Mouse (Mus musculus) myocyte (in vitro differentiated cells): ENCODE data around the gene Dis3l2. TPM values are rescaled to one million over a fixed set of nuclear protein-coding genes. Genes with fewer than 3 reads are reported as not detected.

Experiments used
- H3K27me3 ChIP-seq: one replicate; pipeline ENCODE4 v1.6.1; 2011; ENCODE audit not compliant: control insufficient read depth, insufficient read depth, insufficient read length
- H3K36me3 ChIP-seq: one replicate; pipeline ENCODE4 v1.6.1; 2011; ENCODE audit not compliant: control insufficient read depth, insufficient read depth
- H3K4me2 ChIP-seq: one replicate; pipeline ENCODE4 v1.6.1; 2011; ENCODE audit warnings: low read depth, control low read depth
- H3K4me3 ChIP-seq: one replicate; pipeline ENCODE4 v1.5.1; 2011; ENCODE audit warnings: mild to moderate bottlenecking, control low read depth, moderate library complexity
- H3K79me2 ChIP-seq: one replicate; pipeline ENCODE4 v1.6.1; 2011; ENCODE audit not compliant: control insufficient read depth, insufficient read depth
- H3ac ChIP-seq: one replicate; pipeline ENCODE4 v1.6.1; 2011; ENCODE audit not compliant: control insufficient read depth, insufficient read length
- CEBPB ChIP-seq: IDR thresholded peaks from 2 replicates; pipeline ENCODE4 v1.6.1; 2011; ENCODE audit warnings: mild to moderate bottlenecking, moderate library complexity; ENCODE audit not compliant: poor library complexity, insufficient read depth, severe bottlenecking
- E2F4 ChIP-seq: IDR thresholded peaks from one replicate; pipeline ENCODE4 v1.6.1; 2011; ENCODE audit warnings: mild to moderate bottlenecking, control low read depth, moderate library complexity; ENCODE audit not compliant: insufficient read depth
- MAX ChIP-seq: IDR thresholded peaks from one replicate; pipeline ENCODE4 v1.6.1; 2011; ENCODE audit warnings: low read depth, mild to moderate bottlenecking, control low read depth
- MYOD1 ChIP-seq, 3 experiments: IDR thresholded peaks; one replicate each; pipeline ENCODE4 v1.6.1; 2011; ENCODE audit warnings: control low read depth in 2 of 3, low read depth in 2 of 3, mild to moderate bottlenecking in 2 of 3, moderate library complexity in 1 of 3; ENCODE audit not compliant: insufficient read length in 2 of 3, control insufficient read depth in 1 of 3
- MYOG ChIP-seq, 3 experiments: IDR thresholded peaks; one replicate each; pipeline ENCODE4 v1.6.1; 2011; ENCODE audit warnings: control low read depth in 2 of 3, low read depth in 2 of 3, mild to moderate bottlenecking in 2 of 3; ENCODE audit not compliant: insufficient read length in 2 of 3, control insufficient read depth in 1 of 3, insufficient read depth in 1 of 3
- POLR2A ChIP-seq: IDR thresholded peaks from one replicate; pipeline ENCODE4 v1.6.1; 2011; ENCODE audit warnings: low read depth, mild to moderate bottlenecking, control low read depth, moderate library complexity; ENCODE audit not compliant: insufficient read length
- POLR2AphosphoS2 ChIP-seq: IDR thresholded peaks from one replicate; pipeline ENCODE4 v1.6.1; 2011; ENCODE audit warnings: low read depth, control low read depth; ENCODE audit not compliant: insufficient read length
- REST ChIP-seq: IDR thresholded peaks from one replicate; pipeline ENCODE4 v1.6.1; 2011; ENCODE audit warnings: mild to moderate bottlenecking, control low read depth, moderate library complexity; ENCODE audit not compliant: insufficient read depth, insufficient read length
- SRF ChIP-seq: IDR thresholded peaks from one replicate; pipeline ENCODE4 v1.6.1; 2011; ENCODE audit warnings: low read depth; ENCODE audit not compliant: control insufficient read depth, insufficient read length
- TCF12 ChIP-seq: IDR thresholded peaks from one replicate; pipeline ENCODE4 v1.6.1; 2011; ENCODE audit warnings: mild to moderate bottlenecking, control low read depth; ENCODE audit not compliant: poor library complexity, insufficient read depth, severe bottlenecking
- TCF3 ChIP-seq: IDR thresholded peaks from one replicate; pipeline ENCODE4 v1.6.1; 2011; ENCODE audit warnings: low read depth, control low read depth; ENCODE audit not compliant: insufficient read length
- USF1 ChIP-seq: IDR thresholded peaks from one replicate; pipeline ENCODE4 v1.6.1; 2011; ENCODE audit warnings: low read depth, mild to moderate bottlenecking, control low read depth, moderate library complexity
- polyA plus RNA-seq: library from polyadenylated mRNA; unstranded; fragments of >200 nt; fragmentation: generic; extraction: Trizol; gene quantifications from one replicate; pipeline ENCODE4 v1.2.1, GENCODE M21; 2012; ENCODE audit warnings: missing spikeins

Gene Dis3l2
- polyA plus RNA-seq, 1 experiment, result 13.7 TPM

GRCm38 (mm10) chr1:86925776-86926175, 222.2 kb downstream of the Dis3l2 start:
- no peaks in the 10 kb centered on the region for H3K79me2 ChIP-seq
- no peaks in the 10 kb centered on the region for H3K27me3 ChIP-seq
- H3K4me2 ChIP-seq, result no peak overlapping the region
- H3K36me3 ChIP-seq, result no peaks in the 10 kb centered on the region
- no peak overlapping the region for H3K4me3 ChIP-seq
- TF ChIP-seq MYOG (IDR thresholded peaks at IDR 0.05; ENCODE audit: control insufficient read depth in 1 of 3, insufficient read depth in 1 of 3, insufficient read length in 2 of 3, low read depth in 2 of 3), result no peak
- no peak for TF ChIP-seq TCF12
- no peak for TF ChIP-seq POLR2A
- TF ChIP-seq MAX, result no peak
- TF ChIP-seq CEBPB, result no peak
- TF ChIP-seq TCF3, result no peak
- TF ChIP-seq POLR2AphosphoS2, result no peak
- TF ChIP-seq SRF, result no peak
- no peak for TF ChIP-seq E2F4
- TF ChIP-seq USF1, result no peak
- no peak for TF ChIP-seq REST
- TF ChIP-seq MYOD1 (IDR thresholded peaks at IDR 0.05; ENCODE audit: control insufficient read depth in 1 of 3, insufficient read length in 2 of 3, low read depth in 2 of 3), result no peak
- no peak overlapping the region for H3ac ChIP-seq

DNA sequence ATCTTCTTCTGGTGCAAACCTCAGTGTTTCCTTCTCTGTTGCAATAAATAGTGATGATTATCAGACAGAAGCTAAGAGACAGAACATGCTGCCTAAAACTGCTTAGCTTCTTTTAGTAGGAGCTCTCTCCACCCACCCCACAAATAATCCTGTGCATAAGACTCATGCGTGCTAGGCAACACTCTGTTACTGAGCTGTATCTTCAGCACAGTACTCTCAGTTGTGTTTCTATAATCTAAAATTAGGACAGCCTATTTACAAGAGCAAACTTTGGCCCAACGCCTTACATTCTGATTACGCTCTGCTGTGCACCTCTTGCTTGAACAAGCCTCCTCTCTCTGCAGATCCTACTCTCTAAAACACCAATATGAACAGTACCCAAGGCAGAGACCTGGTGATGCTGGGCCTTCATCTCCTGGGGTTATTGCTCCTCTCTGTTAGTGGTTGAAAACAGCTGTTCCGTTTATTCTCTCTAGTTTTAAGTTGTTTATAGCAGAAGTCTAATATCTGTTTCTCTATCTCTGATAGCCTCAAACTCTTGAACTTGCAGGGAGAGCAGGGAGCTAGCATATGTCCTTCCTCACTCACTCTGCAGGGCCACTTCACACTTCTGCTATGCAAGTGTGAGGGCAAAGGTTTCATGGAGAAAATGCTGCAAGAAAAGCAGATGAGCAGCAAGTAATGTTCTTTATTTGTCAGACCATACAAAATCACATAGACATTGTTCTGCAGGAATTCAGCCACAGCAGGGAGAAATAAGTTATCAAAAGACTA, 228.2 kb downstream of the Dis3l2 start:
- Histone ChIP-seq H3K79me2 (no peaks in the 10 kb centered on the region), H3ac (no peak overlapping the region), H3K36me3 (no peaks in the 10 kb centered on the region), H3K27me3 (no peaks in the 10 kb centered on the region), H3K4me3 (no peak overlapping the region), H3K4me2 (no peak overlapping the region)
- no peak for TF ChIP-seq E2F4
- TF ChIP-seq MAX, result no peak
- no peak for TF ChIP-seq REST
- no peak for TF ChIP-seq CEBPB
- TF ChIP-seq USF1, result no peak
- TF ChIP-seq POLR2A, result no peak
- no peak for TF ChIP-seq POLR2AphosphoS2
- TF ChIP-seq TCF12, result no peak
- no peak for TF ChIP-seq TCF3
- TF ChIP-seq SRF, result no peak
- TF ChIP-seq MYOG (IDR thresholded peaks at IDR 0.05; ENCODE audit: control insufficient read depth in 1 of 3, insufficient read depth in 1 of 3, insufficient read length in 2 of 3, low read depth in 2 of 3), result no peak
- TF ChIP-seq MYOD1 (IDR thresholded peaks at IDR 0.05; ENCODE audit: control insufficient read depth in 1 of 3, insufficient read length in 2 of 3, low read depth in 2 of 3), result no peak

DNA sequence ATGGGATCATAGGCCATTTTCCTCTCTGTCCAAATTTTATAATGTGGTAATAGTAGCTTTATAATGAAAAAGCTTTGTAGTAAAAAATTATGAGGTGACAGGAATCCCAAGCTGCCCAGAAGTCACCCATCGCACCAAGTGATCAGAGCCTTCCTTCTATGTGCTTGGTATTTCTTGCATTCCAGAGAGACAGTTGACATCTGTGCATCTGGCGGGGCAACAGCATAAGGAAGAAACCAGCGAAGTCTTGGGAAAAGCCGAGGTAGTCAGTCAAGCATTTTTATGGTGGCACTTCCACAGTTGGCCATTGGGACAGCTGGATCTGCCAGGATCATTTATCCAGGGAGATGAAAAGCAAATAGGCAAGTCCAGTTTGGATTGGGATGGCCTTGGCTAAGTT, 229.2 kb downstream of the Dis3l2 start:
- no peaks in the 10 kb centered on the region for H3K36me3 ChIP-seq
- TF ChIP-seq REST, result no peak
- no peak for TF ChIP-seq TCF3
- TF ChIP-seq MYOG (IDR thresholded peaks at IDR 0.05; ENCODE audit: control insufficient read depth in 1 of 3, insufficient read depth in 1 of 3, insufficient read length in 2 of 3, low read depth in 2 of 3), result no peak
- TF ChIP-seq POLR2A, result no peak
- no peak for TF ChIP-seq USF1
- TF ChIP-seq MAX, result no peak
- TF ChIP-seq TCF12, result no peak
- no peak overlapping the region for H3K4me2 ChIP-seq
- H3K79me2 ChIP-seq, result no peaks in the 10 kb centered on the region
- no peak overlapping the region for H3ac ChIP-seq
- no peak overlapping the region for H3K4me3 ChIP-seq
- H3K27me3 ChIP-seq, result no peaks in the 10 kb centered on the region

GRCm38 (mm10) chr1:86933656-86934055, 230.0 kb downstream of the Dis3l2 start:
- Histone ChIP-seq H3K4me3 (no peak overlapping the region), H3K4me2 (no peak overlapping the region), H3K36me3 (no peaks in the 10 kb centered on the region), H3ac (no peak overlapping the region), H3K27me3 (no peaks in the 10 kb centered on the region), H3K79me2 (no peaks in the 10 kb centered on the region)
- TF ChIP-seq POLR2A, result no peak
- no peak for TF ChIP-seq MYOG (IDR thresholded peaks at IDR 0.05; ENCODE audit: control insufficient read depth in 1 of 3, insufficient read depth in 1 of 3, insufficient read length in 2 of 3, low read depth in 2 of 3)
- no peak for TF ChIP-seq POLR2AphosphoS2
- TF ChIP-seq SRF, result no peak
- no peak for TF ChIP-seq MYOD1 (IDR thresholded peaks at IDR 0.05; ENCODE audit: control insufficient read depth in 1 of 3, insufficient read length in 2 of 3, low read depth in 2 of 3)
- TF ChIP-seq TCF12, result no peak
- TF ChIP-seq REST, result no peak
- TF ChIP-seq E2F4, result no peak
- no peak for TF ChIP-seq CEBPB
- TF ChIP-seq USF1, result no peak
- no peak for TF ChIP-seq MAX
- TF ChIP-seq TCF3, result no peak
